In genomic region chr7:132894841-132895555, GRCm38 (mm10) we compare ENCODE assay signal across 10 mouse cellular contexts. TPM values are rescaled to one million over a fixed set of nuclear protein-coding genes. Genes with fewer than 3 reads are reported as not detected.
DNase-seq lines count a peak whose midpoint lies in the region; TF ChIP-seq lines count a peak whose summit lies in the region.
"Had no signal": no experiment of that assay in that cellular context is flagged by ENCODE, and none has a peak within 500 bp of the region (broad histone marks: within the 10 kb centered on the region; RNA-seq: fewer than 3 reads in every experiment).

No protein-coding gene starts in this region.

- no peak for TF ChIP-seq EP300 in heart, adult 2 months (IDR thresholded peaks at IDR 0.05; ENCODE audit: insufficient read depth, low read depth, low read length)

- intact Hi-C loops in heart, adult 2 months (cut with DNase I), result loop anchor here (5.0 kb wide), 1 partner anchor 238 kb away; no protein-coding TSS in a partner anchor
- intact Hi-C loops in left cerebral cortex, adult 2 months (cut with DNase I), result no loop called here

- H3K36me3 ChIP-seq in heart, adult 2 months (ENCODE audit: control insufficient read depth, insufficient read depth, low read length), result no peaks in the 10 kb centered on the region
- H3K36me3 ChIP-seq: hindbrain, embryonic 10.5 days had no signal

- WGBS in heart, adult 2 months, result 29% methylated on average over 7 of the region's 7 CpGs

- no peaks in the 10 kb centered on the region for H3K79me2 ChIP-seq in heart, adult 2 months (replicated peaks; ENCODE audit: control insufficient read depth, insufficient read depth, low read length)

- no peak for TF ChIP-seq CTCF in heart, adult 2 months (IDR thresholded peaks at IDR 0.05)
- TF ChIP-seq CTCF in left cerebral cortex, adult 2 months (IDR thresholded peaks at IDR 0.05), result no peak

- peaks cover 7% of the 10 kb centered on the region; the same call in 1 of the 2 replicates for H3K4me1 ChIP-seq in heart, adult 2 months (ENCODE audit: control insufficient read depth, insufficient read depth, low read length)

- peak overlapping the region; percentile 78 for H3K27ac ChIP-seq in heart, adult 2 months
- no peak overlapping the region for H3K27ac ChIP-seq in left cerebral cortex, adult 2 months
- H3K27ac ChIP-seq: hindbrain, embryonic 10.5 days; liver, embryonic 14.5 days had no signal

- TF ChIP-seq POLR2A in heart, adult 2 months (IDR thresholded peaks at IDR 0.05; ENCODE audit: insufficient read depth, low read depth, low read length), result no peak

- no peak overlapping the region for H3K4me3 ChIP-seq in heart, adult 2 months
- H3K4me3 ChIP-seq in left cerebral cortex, adult 2 months, result no peak overlapping the region
- H3K4me3 ChIP-seq: hindbrain, embryonic 10.5 days had no signal

- peak in 1 of 2 experiments; percentile 44 for DNase-seq in heart, adult 2 months
- no peak for DNase-seq in heart, adult 9 months (ENCODE audit: low spot score in 2 of 2)
- peak; percentile 51 for DNase-seq in Muller cell, postnatal 12 days (ENCODE audit: inconsistent ontology term)
- peak; percentile 84 for DNase-seq in cerebellum, adult 11-12 months
- DNase-seq in kidney, postnatal 4 days, result peak; percentile 13 to 44
- no peak for DNase-seq in urinary bladder, postnatal 25 days (ENCODE audit: low spot score)
- DNase-seq in neural tube, embryonic 10.5 days (ENCODE audit: extremely low spot score, low spot score), result no peak
- no peak for DNase-seq in left cerebral cortex, adult 2 months (ENCODE audit: extremely low spot score in 1 of 2, low spot score in 2 of 2)

- H3K9ac ChIP-seq in heart, adult 2 months (ENCODE audit: low read depth, low read length), result no peak overlapping the region
- H3K9ac ChIP-seq: liver, embryonic 14.5 days had no signal

- H3K27me3 ChIP-seq in heart, adult 2 months (ENCODE audit: control insufficient read depth, insufficient read depth, low read length), result no peaks in the 10 kb centered on the region

RNA-seq across cellular contexts. Expression of gene Zranb1, which starts 35.9 kb away (rescaled TPM):
- 10 to 100 TPM; 31.5 to 37.2 TPM for total RNA-seq in heart, adult 2 months (2021)
- 8.2 and 17.6 TPM in 2 replicates for polyA plus RNA-seq in heart, adult 2 months (2012; rRNA removed)
- 10 to 100 TPM; 43.3 to 47.2 TPM for total RNA-seq in left cerebral cortex, adult 2 months (2021)

RNA-seq across cellular contexts. Expression of gene Abraxas2, which starts 36.0 kb away (rescaled TPM):
- total RNA-seq in heart, adult 2 months (2021), result 10 to 100 TPM; 20.3 to 21.3 TPM
- 9.8 and 15.9 TPM in 2 replicates for polyA plus RNA-seq in heart, adult 2 months (2012; rRNA removed)
- 10 to 100 TPM; 26.6 to 27.6 TPM for total RNA-seq in left cerebral cortex, adult 2 months (2021)

RNA-seq across cellular contexts. Expression of gene Eef1akmt2, which starts 42.5 kb away (rescaled TPM):
- total RNA-seq in heart, adult 2 months (2021), result 1 to 10 TPM; 7.7 TPM
- polyA plus RNA-seq in heart, adult 2 months (2012; rRNA removed), result 5.2 and 6.0 TPM in 2 replicates
- 10 to 100 TPM; 33.2 to 33.8 TPM for total RNA-seq in left cerebral cortex, adult 2 months (2021)

Comparison
In these comparisons a context has a peak if more than half of its experiments do, and no peak if none do; other contexts are left out.
1. DNase-seq: peak in Muller cell, postnatal 12 days (single experiment), cerebellum, adult 11-12 months (single experiment) and kidney, postnatal 4 days (2 of 2); none in heart, adult 9 months (0 of 2), urinary bladder, postnatal 25 days (single experiment), neural tube, embryonic 10.5 days (single experiment) and left cerebral cortex, adult 2 months (0 of 2).